Mouse (Mus musculus) intestine, postnatal 0 days (tissue): ENCODE results near the gene Amotl1. TPM values are rescaled to one million over a fixed set of nuclear protein-coding genes. Genes with fewer than 3 reads are reported as not detected.

ENCODE experiments used
- ATAC-seq: fragments of 200-750 bp; cut with Nextera tagmentation; 2 replicates; pipeline ENCODE4 v1.8.0; 2017; ENCODE audit warnings: mild to moderate bottlenecking, moderate TSS enrichment, moderate library complexity
- H3K27ac ChIP-seq: fragments of 300-500 bp; sonication (generic); 2 replicates; pipeline ENCODE4 v1.5.1; 2014; ENCODE audit warnings: mild to moderate bottlenecking, low read depth, low read length, moderate library complexity
- H3K27me3 ChIP-seq: fragments of 300-500 bp; sonication (generic); replicated peaks from 2 replicates; pipeline ENCODE4 v1.6.1; 2014; ENCODE audit warnings: low read length, mixed read lengths; ENCODE audit not compliant: control insufficient read depth, insufficient read depth
- H3K36me3 ChIP-seq: fragments of 300-500 bp; sonication (generic); 2 replicates; pipeline ENCODE4 v1.6.1; 2014; ENCODE audit warnings: mild to moderate bottlenecking, moderate library complexity; ENCODE audit not compliant: control insufficient read depth, insufficient read depth
- H3K4me1 ChIP-seq: fragments of 300-500 bp; sonication (generic); replicated peaks from 2 replicates; pipeline ENCODE4 v1.6.1; 2014; ENCODE audit warnings: antibody characterized with exemption, low read length, mixed read lengths; ENCODE audit not compliant: control insufficient read depth, insufficient read depth
- H3K4me2 ChIP-seq: fragments of 300-500 bp; sonication (generic); replicated peaks from 2 replicates; pipeline ENCODE4 v1.6.1; 2014; ENCODE audit warnings: low read depth, mild to moderate bottlenecking, moderate library complexity
- H3K4me3 ChIP-seq: fragments of 300-500 bp; sonication (generic); 2 replicates; pipeline ENCODE4 v1.5.1; 2014; ENCODE audit warnings: low read depth, low read length
- H3K9ac ChIP-seq: fragments of 300-500 bp; sonication (generic); 2 replicates; pipeline ENCODE4 v1.6.1; 2014; ENCODE audit warnings: mild to moderate bottlenecking, low read depth, low read length
- H3K9me3 ChIP-seq: fragments of 300-500 bp; sonication (generic); 2 replicates; pipeline ENCODE4 v1.6.1; 2016; ENCODE audit warnings: mixed run types; ENCODE audit not compliant: control insufficient read depth
- CTCF ChIP-seq: sonication (generic); IDR thresholded peaks from 2 replicates; pipeline ENCODE4 v1.5.1; 2016; ENCODE audit warnings: low read depth, mild to moderate bottlenecking, control low read depth, antibody characterized with exemption, moderate library complexity
- WGBS: fragments of 180-500 bp; shearing (Covaris S2); extraction: QIAGEN DNeasy Blood & Tissue Kit; methylation state at CpG from one replicate; pipeline ENCODE4 v1.1.7; 2014; 5-methylcytosine and 5-hydroxymethylcytosine counted together
- polyA plus RNA-seq: library from polyadenylated mRNA; unstranded; fragments of >200 nt; fragmentation: Nextera tagmentation; extraction: Ambion mirVana; gene quantifications from 2 replicates; pipeline ENCODE4 v1.2.1, GENCODE M21; 2015

Amotl1 gene
- polyA plus RNA-seq, 1 experiment from 2014 or later, result 3.2 TPM

DNA sequence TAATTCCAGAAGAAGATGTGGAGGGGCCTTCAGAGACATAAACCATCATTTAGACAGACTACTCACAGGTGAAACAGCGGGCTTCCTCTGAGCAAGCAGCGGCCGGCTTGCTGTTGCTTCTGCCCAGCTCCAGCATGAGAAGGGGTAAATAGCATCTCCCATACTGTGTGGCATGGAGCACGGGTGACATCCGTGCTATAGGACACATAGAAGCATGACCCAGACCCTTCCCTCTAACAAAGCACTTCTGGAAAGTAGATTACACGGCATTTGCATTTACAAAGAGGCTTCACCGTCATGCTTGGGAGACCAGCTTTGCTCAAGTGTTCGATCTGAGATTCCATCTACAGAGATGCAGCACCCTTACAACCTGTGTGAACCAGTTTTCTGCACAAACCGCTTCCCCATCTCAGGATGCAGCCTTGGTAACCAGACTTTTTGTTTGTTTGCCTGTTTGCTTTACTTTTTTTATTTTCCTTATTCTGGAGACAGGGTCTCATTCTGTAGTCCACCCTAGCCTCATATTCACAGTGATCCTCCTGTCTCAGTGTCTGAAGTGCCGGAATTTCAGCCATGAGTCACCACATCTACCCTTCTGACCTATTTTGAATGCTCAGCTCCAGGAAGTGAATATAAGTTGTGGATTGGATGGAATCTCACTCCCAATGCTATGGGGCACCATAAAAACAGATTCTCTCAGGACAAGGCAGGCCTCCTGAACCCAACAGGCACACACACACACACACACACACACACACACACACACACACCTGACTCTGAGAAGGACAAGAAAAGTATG lies 12.3 kb downstream of the Amotl1 start:
- no peaks in the 10 kb centered on the region for H3K4me1 ChIP-seq
- H3K9ac ChIP-seq, result no peak overlapping the region
- H3K36me3 ChIP-seq, result no peaks in the 10 kb centered on the region
- H3K27ac ChIP-seq, result no peak overlapping the region
- TF ChIP-seq CTCF, result no peak
- no peak for ATAC-seq
- H3K27me3 ChIP-seq, result no peaks in the 10 kb centered on the region
- H3K9me3 ChIP-seq, result no peaks in the 10 kb centered on the region
- H3K4me2 ChIP-seq, result no peak overlapping the region
- no peak overlapping the region for H3K4me3 ChIP-seq
- WGBS, result 66% methylated on average over 10 of the region's 10 CpGs

DNA sequence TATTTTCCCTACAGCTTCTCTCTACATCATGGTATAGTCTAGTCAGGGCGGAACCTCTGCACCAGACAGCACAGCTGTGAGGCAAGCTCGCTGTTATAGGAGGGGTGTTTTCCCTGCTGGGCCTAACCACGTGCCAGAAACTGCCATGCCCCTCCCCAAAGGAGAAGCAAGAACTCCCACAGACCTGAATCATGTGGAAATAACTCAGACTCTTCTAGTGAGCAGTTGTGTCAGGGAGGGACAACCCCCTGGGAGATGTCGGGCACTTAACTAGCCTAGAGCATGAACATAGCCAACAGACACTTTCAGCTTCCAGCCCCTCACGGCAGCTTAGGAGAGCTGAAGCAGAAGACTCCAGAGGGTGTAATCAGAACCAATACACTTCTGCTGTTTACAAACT lies 13.1 kb downstream of the Amotl1 start:
- TF ChIP-seq CTCF, result no peak
- no peak overlapping the region for H3K4me2 ChIP-seq
- ATAC-seq, result no peak
- no peak overlapping the region for H3K27ac ChIP-seq
- no peaks in the 10 kb centered on the region for H3K36me3 ChIP-seq
- H3K4me1 ChIP-seq, result no peaks in the 10 kb centered on the region
- no peaks in the 10 kb centered on the region for H3K9me3 ChIP-seq
- H3K27me3 ChIP-seq, result no peaks in the 10 kb centered on the region
- 38% methylated on average over 5 of the region's 5 CpGs for WGBS
- H3K9ac ChIP-seq, result no peak overlapping the region
- H3K4me3 ChIP-seq, result no peak overlapping the region

DNA sequence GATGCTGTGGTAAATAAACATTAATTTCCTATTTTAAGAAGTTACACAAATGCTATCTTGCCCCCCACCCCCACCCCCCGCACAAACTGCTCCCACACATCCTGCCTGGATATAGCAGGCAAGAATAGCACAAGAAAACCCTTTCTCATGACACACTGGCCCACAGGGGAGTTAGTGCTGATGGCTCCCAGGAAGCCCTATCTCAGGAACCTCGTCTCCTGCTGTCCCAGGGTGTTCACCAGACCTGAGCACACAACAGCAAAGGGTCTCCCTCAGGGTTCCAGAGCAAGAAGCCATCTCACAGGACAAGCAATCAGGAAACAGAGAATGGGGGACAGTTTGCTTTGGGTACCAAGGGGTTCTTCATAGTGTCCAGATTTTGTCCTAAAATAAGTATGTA lies 17.3 kb downstream of the Amotl1 start:
- no peak overlapping the region for H3K4me2 ChIP-seq
- H3K4me1 ChIP-seq, result no peaks in the 10 kb centered on the region
- 73% methylated on average over 2 of the region's 2 CpGs for WGBS
- TF ChIP-seq CTCF, result no peak
- no peak overlapping the region for H3K4me3 ChIP-seq
- H3K9ac ChIP-seq, result no peak overlapping the region
- H3K9me3 ChIP-seq, result no peaks in the 10 kb centered on the region
- H3K27me3 ChIP-seq, result no peaks in the 10 kb centered on the region
- no peak for ATAC-seq
- H3K36me3 ChIP-seq, result no peaks in the 10 kb centered on the region
- no peak overlapping the region for H3K27ac ChIP-seq

DNA sequence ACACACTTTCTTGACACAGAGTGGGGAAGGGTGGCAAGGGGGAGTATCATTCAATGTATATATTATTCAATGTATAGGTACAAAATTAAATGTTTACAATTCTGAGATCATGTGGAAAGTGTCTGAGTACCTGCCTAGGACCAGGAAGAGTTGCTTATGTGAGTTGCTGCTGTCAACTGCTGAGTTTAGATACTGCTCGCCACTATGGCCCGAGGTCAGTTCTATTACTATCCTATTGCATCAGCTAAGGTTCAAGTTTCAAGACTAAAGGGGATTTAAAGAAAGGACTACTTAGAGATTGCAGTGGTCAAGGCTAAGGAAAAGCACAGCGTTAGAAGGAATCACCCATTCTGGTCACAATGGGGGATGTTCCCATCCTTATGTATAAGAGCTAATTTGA lies 18.9 kb downstream of the Amotl1 start:
- no peak overlapping the region for H3K4me3 ChIP-seq
- no peaks in the 10 kb centered on the region for H3K36me3 ChIP-seq
- H3K4me2 ChIP-seq, result no peak overlapping the region
- no peak for ATAC-seq
- H3K4me1 ChIP-seq, result no peaks in the 10 kb centered on the region
- H3K9me3 ChIP-seq, result no peaks in the 10 kb centered on the region
- 84% methylated on average over 3 of the region's 3 CpGs for WGBS
- no peaks in the 10 kb centered on the region for H3K27me3 ChIP-seq
- TF ChIP-seq CTCF, result no peak
- H3K27ac ChIP-seq, result no peak overlapping the region
- H3K9ac ChIP-seq, result no peak overlapping the region

DNA sequence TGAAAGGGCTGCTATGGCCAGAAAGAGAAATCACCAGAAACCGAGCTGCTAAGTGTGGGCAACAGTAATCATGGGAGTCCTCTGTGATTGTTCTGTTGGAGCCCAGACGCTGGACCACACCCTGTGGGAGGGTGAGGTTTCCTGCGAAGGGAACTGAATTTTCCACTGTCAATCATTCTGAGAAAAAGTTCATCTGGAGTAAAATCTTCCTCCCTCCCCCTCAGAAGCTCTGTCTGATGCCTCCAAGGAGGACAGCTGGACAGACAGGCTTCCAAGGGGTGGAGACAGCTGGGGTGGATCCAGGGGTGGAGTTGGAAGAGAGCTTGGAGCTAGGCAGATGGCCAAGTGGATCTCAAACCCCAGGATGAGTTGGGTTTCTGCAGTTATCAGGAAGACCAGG lies 19.8 kb downstream of the Amotl1 start:
- H3K9ac ChIP-seq, result no peak overlapping the region
- no peaks in the 10 kb centered on the region for H3K27me3 ChIP-seq
- no peaks in the 10 kb centered on the region for H3K4me1 ChIP-seq
- no peak for TF ChIP-seq CTCF
- H3K27ac ChIP-seq, result no peak overlapping the region
- H3K4me3 ChIP-seq, result no peak overlapping the region
- no peaks in the 10 kb centered on the region for H3K9me3 ChIP-seq
- no peak for ATAC-seq
- H3K36me3 ChIP-seq, result no peaks in the 10 kb centered on the region
- no peak overlapping the region for H3K4me2 ChIP-seq
- WGBS, result 19% methylated on average over 3 of the region's 3 CpGs

DNA sequence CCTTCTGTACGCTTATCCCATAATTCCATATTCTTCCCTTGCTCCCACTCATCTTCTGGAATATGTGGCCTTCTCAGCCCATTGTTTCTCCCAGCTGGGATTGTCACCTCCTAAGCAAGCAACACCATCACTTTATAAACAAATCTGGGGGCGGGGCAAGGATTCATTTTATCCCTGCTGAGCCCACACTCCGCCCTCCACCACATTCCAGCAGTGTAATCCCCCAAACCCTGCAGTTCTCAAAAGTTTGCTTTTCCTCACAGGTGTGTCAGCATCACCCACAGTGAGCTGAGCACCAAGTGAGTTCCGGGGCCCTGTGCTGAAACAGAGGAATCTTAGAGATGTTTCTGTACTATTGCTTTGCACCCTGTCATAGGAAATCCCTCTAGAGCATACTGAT lies 20.9 kb downstream of the Amotl1 start:
- H3K4me3 ChIP-seq, result no peak overlapping the region
- no peaks in the 10 kb centered on the region for H3K27me3 ChIP-seq
- no peak overlapping the region for H3K27ac ChIP-seq
- WGBS, result 35% methylated on average over 4 of the region's 4 CpGs
- no peak for TF ChIP-seq CTCF
- no peaks in the 10 kb centered on the region for H3K36me3 ChIP-seq
- H3K4me1 ChIP-seq, result no peaks in the 10 kb centered on the region
- no peaks in the 10 kb centered on the region for H3K9me3 ChIP-seq
- no peak overlapping the region for H3K4me2 ChIP-seq
- no peak overlapping the region for H3K9ac ChIP-seq
- ATAC-seq, result no peak
